Mouse (Mus musculus): ENCODE measurements at regions not wholly inside any gene's neighbourhood (a gene's known extent, or its start where the extent isn't known, plus 50 kb on each side); places are given as distances from the start of the nearest gene placed in this dataset.
A peak's percentile ranks its signal among the peaks of the same experiment; 100 is the strongest.

GRCm38 (mm10) chr19:27564086-27564485 is 134.5 kb upstream of the Pum3 start:
- DNase-seq (ENCODE audit: low spot score), result no peak

GRCm38 (mm10) chr19:27563592-27563991 is 134.0 kb upstream of the Pum3 start:
- DNase-seq (ENCODE audit: low spot score), result no peak

- no peak for DNase-seq (ENCODE audit: low spot score)
Measured at GRCm38 (mm10) chr19:27558199-27558598, 128.6 kb upstream of the Pum3 start.

GRCm38 (mm10) chr19:27556697-27557096 is 127.1 kb upstream of the Pum3 start:
- no peak for DNase-seq (ENCODE audit: low spot score)

GRCm38 (mm10) chr19:27554841-27555240 is 125.2 kb upstream of the Pum3 start:
- no peak for DNase-seq (ENCODE audit: low spot score)

- DNase-seq (ENCODE audit: low spot score), result no peak
Measured at GRCm38 (mm10) chr19:27553266-27553665, 123.6 kb upstream of the Pum3 start.

- DNase-seq (ENCODE audit: low spot score), result no peak
Measured at GRCm38 (mm10) chr19:27537746-27538145, 108.1 kb upstream of the Pum3 start.

GRCm38 (mm10) chr19:27537066-27537465 is 107.4 kb upstream of the Pum3 start:
- DNase-seq (ENCODE audit: low spot score), result no peak

- DNase-seq (ENCODE audit: low spot score), result no peak
Measured at GRCm38 (mm10) chr19:27527940-27528558, 98.4 kb upstream of the Pum3 start.

- DNase-seq (ENCODE audit: low spot score), result no peak
Measured at GRCm38 (mm10) chr19:27519326-27520061, 89.9 kb upstream of the Pum3 start.

- peak; percentile 4 for DNase-seq (ENCODE audit: low spot score)
Measured at GRCm38 (mm10) chr19:27514267-27514666, 84.6 kb upstream of the Pum3 start.

- no peak for DNase-seq (ENCODE audit: low spot score)
Measured at GRCm38 (mm10) chr19:27513535-27513934, 83.9 kb upstream of the Pum3 start.

GRCm38 (mm10) chr19:27511340-27511739 is 81.7 kb upstream of the Pum3 start:
- DNase-seq (ENCODE audit: low spot score), result no peak

- DNase-seq (ENCODE audit: low spot score), result no peak
Measured at GRCm38 (mm10) chr19:27509956-27510639, 80.5 kb upstream of the Pum3 start.

GRCm38 (mm10) chr19:27498278-27498677 is 68.7 kb upstream of the Pum3 start:
- DNase-seq (ENCODE audit: low spot score), result no peak

- peak; percentile 26 for DNase-seq (ENCODE audit: low spot score)
Measured at GRCm38 (mm10) chr19:27492468-27492867, 62.8 kb upstream of the Pum3 start.

- no peak for DNase-seq (ENCODE audit: low spot score)
Measured at GRCm38 (mm10) chr19:27491873-27492272, 62.2 kb upstream of the Pum3 start.

GRCm38 (mm10) chr19:27489053-27489452 is 59.4 kb upstream of the Pum3 start:
- DNase-seq (ENCODE audit: low spot score), result no peak

Data from gastrocnemius, adult 18-20 months (tissue).